Mouse (Mus musculus) hindbrain, embryonic 14.5 days (tissue): ENCODE measurements at regions not wholly inside any gene's neighbourhood (a gene's known extent, or its start where the extent isn't known, plus 50 kb on each side); places are given as distances from the start of the nearest gene placed in this dataset.

Source experiments
- ATAC-seq: fragments of 200-750 bp; cut with Nextera tagmentation; 2 replicates; pipeline ENCODE4 v1.8.0; 2017; ENCODE audit warnings: moderate number of reproducible peaks, mild to moderate bottlenecking, moderate TSS enrichment, moderate library complexity; ENCODE audit not compliant: low FRiP score
- DNase-seq: peaks from one replicate; pipeline ENCODE4 v3.0.0-alpha.2; 2015; ENCODE audit warnings: low spot score
- H3K27ac ChIP-seq: fragments of 300-500 bp; sonication (generic); 2 replicates; pipeline ENCODE4 v1.5.1; 2014; ENCODE audit warnings: mild to moderate bottlenecking, moderate library complexity
- H3K27me3 ChIP-seq: fragments of 300-500 bp; sonication (generic); 2 replicates; pipeline ENCODE4 v1.6.1; 2014; ENCODE audit warnings: mild to moderate bottlenecking, low read length, mixed read lengths; ENCODE audit not compliant: control insufficient read depth, insufficient read depth
- H3K36me3 ChIP-seq: fragments of 300-500 bp; sonication (generic); replicated peaks from 2 replicates; pipeline ENCODE4 v1.6.1; 2014; ENCODE audit not compliant: control insufficient read depth, insufficient read depth
- H3K4me1 ChIP-seq: fragments of 300-500 bp; sonication (generic); replicated peaks from 2 replicates; pipeline ENCODE4 v1.6.1; 2014; ENCODE audit warnings: antibody characterized with exemption, low read length, mixed read lengths; ENCODE audit not compliant: control insufficient read depth, insufficient read depth
- H3K4me2 ChIP-seq: fragments of 300-500 bp; sonication (generic); replicated peaks from 2 replicates; pipeline ENCODE4 v1.6.1; 2014; ENCODE audit warnings: mild to moderate bottlenecking, moderate library complexity
- H3K4me3 ChIP-seq: fragments of 300-500 bp; sonication (generic); replicated peaks from 2 replicates; pipeline ENCODE4 v1.5.1; 2014; ENCODE audit warnings: mild to moderate bottlenecking, low read length
- H3K9ac ChIP-seq: fragments of 300-500 bp; sonication (generic); 2 replicates; pipeline ENCODE4 v1.6.1; 2014
- H3K9me3 ChIP-seq: fragments of 300-500 bp; sonication (generic); 2 replicates; pipeline ENCODE4 v1.6.1; 2016; ENCODE audit warnings: low read length; ENCODE audit not compliant: control insufficient read depth
- WGBS: fragments of 180-500 bp; shearing (Covaris S2); extraction: QIAGEN DNeasy Blood & Tissue Kit; methylation state at CpG from one replicate; pipeline ENCODE4 v1.1.7; 2014; 5-methylcytosine and 5-hydroxymethylcytosine counted together

- H3K4me2 ChIP-seq = no peak overlapping the region
- H3K4me1 ChIP-seq = no peaks in the 10 kb centered on the region
- no peak overlapping the region for H3K4me3 ChIP-seq
- H3K27me3 ChIP-seq = no peaks in the 10 kb centered on the region
- no peak overlapping the region for H3K27ac ChIP-seq
- no peaks in the 10 kb centered on the region for H3K9me3 ChIP-seq
- DNase-seq = no peak
- no peak overlapping the region for H3K9ac ChIP-seq
- H3K36me3 ChIP-seq = no peaks in the 10 kb centered on the region
- 55% methylated on average over 8 of the region's 8 CpGs for WGBS
- ATAC-seq = no peak
Observed at GRCm38 (mm10) chr10:31252584-31253381, 60.4 kb upstream of the Hddc2 start.

GRCm38 (mm10) chr10:31256934-31257333 is 56.2 kb upstream of the Hddc2 start:
- no peak for DNase-seq
- WGBS = 74% methylated on average over 1 of the region's 1 CpGs
- Histone ChIP-seq H3K27ac (no peak overlapping the region), H3K27me3 (no peaks in the 10 kb centered on the region), H3K9ac (no peak overlapping the region), H3K36me3 (no peaks in the 10 kb centered on the region), H3K4me2 (no peak overlapping the region), H3K4me3 (no peak overlapping the region), H3K9me3 (no peaks in the 10 kb centered on the region), H3K4me1 (no peaks in the 10 kb centered on the region)
- no peak for ATAC-seq

- Histone ChIP-seq H3K4me3 (no peak overlapping the region), H3K9ac (no peak overlapping the region), H3K36me3 (no peaks in the 10 kb centered on the region), H3K9me3 (no peaks in the 10 kb centered on the region), H3K27me3 (no peaks in the 10 kb centered on the region), H3K4me2 (no peak overlapping the region), H3K4me1 (no peaks in the 10 kb centered on the region), H3K27ac (no peak overlapping the region)
- DNase-seq (no peak), ATAC-seq (no peak)
- 100% methylated on average over 1 of the region's 1 CpGs for WGBS
Observed at GRCm38 (mm10) chr10:31257611-31258010, 55.6 kb upstream of the Hddc2 start.

- Histone ChIP-seq H3K36me3 (no peaks in the 10 kb centered on the region), H3K27ac (no peak overlapping the region), H3K4me2 (no peak overlapping the region), H3K27me3 (no peaks in the 10 kb centered on the region), H3K9ac (no peak overlapping the region), H3K9me3 (no peaks in the 10 kb centered on the region), H3K4me3 (no peak overlapping the region), H3K4me1 (no peaks in the 10 kb centered on the region)
- WGBS = 80% methylated on average over 7 of the region's 7 CpGs
- ATAC-seq (no peak), DNase-seq (no peak)
Observed at GRCm38 (mm10) chr10:31260914-31261313, 52.3 kb upstream of the Hddc2 start.
